Mouse (Mus musculus): ENCODE measurements around the gene Cfap43. TPM values are rescaled to one million over a fixed set of nuclear protein-coding genes. Genes with fewer than 3 reads are reported as not detected.

Cfap43 gene
- polyA plus RNA-seq, 1 experiment from 2014 or later, result 0.97 TPM

GRCm38 (mm10) chr19:47900558-47900957, 18.5 kb downstream of the Cfap43 start:
- H3K4me1 ChIP-seq (ENCODE audit: control insufficient read depth, insufficient read depth, low read length), result peaks cover 4% of the 10 kb centered on the region; the same call in 1 of the 2 replicates
- H3K4me3 ChIP-seq (ENCODE audit: low read depth, low read length), result no peak overlapping the region
- peaks cover 12% of the 10 kb centered on the region for H3K36me3 ChIP-seq (ENCODE audit: control insufficient read depth, insufficient read depth, low read length)
- no peak overlapping the region for H3K9ac ChIP-seq (replicated peaks; ENCODE audit: low read depth, low read length)
- H3K4me2 ChIP-seq (replicated peaks; ENCODE audit: low read depth, low read length), result no peak overlapping the region
- H3K27ac ChIP-seq (ENCODE audit: low read length), result no peak overlapping the region
- H3K27me3 ChIP-seq (ENCODE audit: control insufficient read depth, insufficient read depth, low read length), result no peaks in the 10 kb centered on the region
- 79% methylated on average over 10 of the region's 10 CpGs for WGBS
- H3K9me3 ChIP-seq (ENCODE audit: control insufficient read depth, low read depth, low read length), result no peaks in the 10 kb centered on the region
- no peak for ATAC-seq (ENCODE audit: insufficient number of reproducible peaks, insufficient read depth, low FRiP score, low read depth)

DNA sequence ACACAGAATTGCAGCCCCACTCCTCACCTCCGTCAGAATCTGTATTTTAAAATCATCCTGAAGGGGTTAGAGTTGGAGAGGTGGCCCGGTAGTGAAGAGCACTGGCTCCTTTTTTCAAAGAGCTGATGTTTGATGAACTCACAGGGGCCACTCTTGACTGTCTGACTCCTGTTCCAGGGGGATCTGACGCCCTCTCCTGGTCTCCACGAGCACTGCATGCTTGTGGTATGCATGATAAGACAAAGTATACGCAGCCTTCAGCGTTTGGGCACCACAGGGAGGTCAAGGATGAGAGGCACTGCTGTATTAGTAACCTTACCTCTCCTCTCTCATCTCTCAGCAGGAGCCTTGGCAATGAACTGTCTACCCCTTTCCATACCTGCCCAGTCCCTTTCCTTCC, 19.1 kb downstream of the Cfap43 start:
- Histone ChIP-seq H3K9ac (replicated peaks; ENCODE audit: low read depth, low read length) (no peak overlapping the region), H3K27me3 (ENCODE audit: control insufficient read depth, insufficient read depth, low read length) (no peaks in the 10 kb centered on the region), H3K9me3 (ENCODE audit: control insufficient read depth, low read depth, low read length) (no peaks in the 10 kb centered on the region), H3K36me3 (ENCODE audit: control insufficient read depth, insufficient read depth, low read length) (peaks cover 18% of the 10 kb centered on the region), H3K4me3 (ENCODE audit: low read depth, low read length) (no peak overlapping the region), H3K27ac (ENCODE audit: low read length) (no peak overlapping the region), H3K4me1 (ENCODE audit: control insufficient read depth, insufficient read depth, low read length) (peaks cover 4% of the 10 kb centered on the region; the same call in 1 of the 2 replicates), H3K4me2 (replicated peaks; ENCODE audit: low read depth, low read length) (no peak overlapping the region)
- ATAC-seq (ENCODE audit: insufficient number of reproducible peaks, insufficient read depth, low FRiP score, low read depth), result no peak
- WGBS, result 63% methylated on average over 6 of the region's 6 CpGs

- no peaks in the 10 kb centered on the region for H3K27me3 ChIP-seq (ENCODE audit: control insufficient read depth, insufficient read depth, low read length)
- H3K27ac ChIP-seq (ENCODE audit: low read length), result no peak overlapping the region
- peaks cover 24% of the 10 kb centered on the region for H3K36me3 ChIP-seq (ENCODE audit: control insufficient read depth, insufficient read depth, low read length)
- H3K9ac ChIP-seq (replicated peaks; ENCODE audit: low read depth, low read length), result no peak overlapping the region
- ATAC-seq (ENCODE audit: insufficient number of reproducible peaks, insufficient read depth, low FRiP score, low read depth), result no peak
- peaks cover 4% of the 10 kb centered on the region; the same call in 1 of the 2 replicates for H3K4me1 ChIP-seq (ENCODE audit: control insufficient read depth, insufficient read depth, low read length)
- no peak overlapping the region for H3K4me2 ChIP-seq (replicated peaks; ENCODE audit: low read depth, low read length)
- no peaks in the 10 kb centered on the region for H3K9me3 ChIP-seq (ENCODE audit: control insufficient read depth, low read depth, low read length)
- no peak overlapping the region for H3K4me3 ChIP-seq (ENCODE audit: low read depth, low read length)
- 88% methylated on average over 8 of the region's 8 CpGs for WGBS
These were observed 20.5 kb downstream of the Cfap43 start for GRCm38 (mm10) chr19:47898472-47899079.

DNA sequence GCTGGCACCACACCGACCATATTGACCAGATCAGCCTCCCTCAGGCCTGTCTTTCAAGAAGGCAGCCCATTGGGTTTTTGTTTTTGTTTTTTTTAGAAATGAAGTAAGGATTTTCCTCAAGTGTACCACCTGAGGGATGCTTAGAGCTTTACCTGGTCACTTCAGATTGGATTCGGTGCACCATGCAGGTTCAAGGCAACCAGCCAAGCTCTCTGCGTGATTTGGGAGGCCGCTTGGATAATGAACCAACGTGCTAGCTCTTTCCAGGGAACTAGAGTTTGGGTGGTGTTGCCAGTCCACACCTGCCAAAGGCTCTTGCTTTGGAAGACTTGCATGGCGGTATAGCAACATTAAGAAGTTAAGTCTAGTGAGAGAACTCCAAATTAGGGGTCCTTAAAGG, 26.0 kb downstream of the Cfap43 start:
- Histone ChIP-seq H3K9me3 (ENCODE audit: control insufficient read depth, low read depth, low read length) (no peaks in the 10 kb centered on the region), H3K27ac (ENCODE audit: low read length) (no peak overlapping the region), H3K4me2 (replicated peaks; ENCODE audit: low read depth, low read length) (no peak overlapping the region), H3K4me1 (ENCODE audit: control insufficient read depth, insufficient read depth, low read length) (peaks cover 26% of the 10 kb centered on the region; the same call in 1 of the 2 replicates), H3K4me3 (ENCODE audit: low read depth, low read length) (no peak overlapping the region), H3K27me3 (ENCODE audit: control insufficient read depth, insufficient read depth, low read length) (no peaks in the 10 kb centered on the region), H3K36me3 (ENCODE audit: control insufficient read depth, insufficient read depth, low read length) (peaks cover 29% of the 10 kb centered on the region), H3K9ac (replicated peaks; ENCODE audit: low read depth, low read length) (no peak overlapping the region)
- ATAC-seq (ENCODE audit: insufficient number of reproducible peaks, insufficient read depth, low FRiP score, low read depth), result no peak
- 91% methylated on average over 6 of the region's 6 CpGs for WGBS

DNA sequence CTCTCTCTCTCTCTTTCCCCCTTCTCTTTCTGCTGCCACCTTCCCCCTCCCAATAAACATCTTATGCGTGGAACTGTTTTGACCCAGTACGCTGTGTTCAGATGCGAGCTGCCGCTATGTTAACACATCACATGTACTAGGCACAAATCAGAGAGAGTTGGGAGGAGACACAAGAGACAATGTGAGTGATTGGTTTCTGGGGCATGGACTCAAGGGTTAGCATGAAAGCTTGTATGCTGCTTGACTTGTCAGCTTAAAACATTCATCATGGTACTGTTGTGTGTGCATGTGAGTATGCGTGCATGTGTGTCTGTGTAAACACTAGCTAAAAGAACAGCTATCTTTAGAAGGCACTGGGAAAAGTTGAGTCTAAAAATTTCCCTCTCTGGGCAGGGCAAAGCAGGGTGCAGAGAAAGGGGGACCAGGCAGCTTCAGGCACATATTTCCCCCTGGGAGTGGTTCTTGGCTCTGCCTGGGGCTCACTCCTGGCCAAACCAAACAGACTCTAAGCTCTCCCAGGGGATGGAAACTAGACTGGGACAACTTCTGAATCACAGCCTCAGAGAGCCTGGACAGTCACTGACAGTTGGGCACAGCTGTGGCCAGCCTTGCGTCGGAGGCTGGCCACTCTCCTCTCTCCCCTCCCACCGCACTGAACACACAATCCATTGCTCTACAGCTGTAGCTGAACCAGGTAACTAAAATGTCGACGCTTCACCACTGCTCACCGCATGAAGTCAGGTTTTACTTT, 27.4 kb downstream of the Cfap43 start:
- H3K4me1 ChIP-seq (ENCODE audit: control insufficient read depth, insufficient read depth, low read length), result peaks cover 28% of the 10 kb centered on the region; the same call in 1 of the 2 replicates
- no peaks in the 10 kb centered on the region for H3K9me3 ChIP-seq (ENCODE audit: control insufficient read depth, low read depth, low read length)
- no peak overlapping the region for H3K9ac ChIP-seq (replicated peaks; ENCODE audit: low read depth, low read length)
- WGBS, result 52% methylated on average over 11 of the region's 11 CpGs
- H3K4me3 ChIP-seq (ENCODE audit: low read depth, low read length), result no peak overlapping the region
- ATAC-seq (ENCODE audit: insufficient number of reproducible peaks, insufficient read depth, low FRiP score, low read depth), result no peak
- H3K4me2 ChIP-seq (replicated peaks; ENCODE audit: low read depth, low read length), result no peak overlapping the region
- no peaks in the 10 kb centered on the region for H3K27me3 ChIP-seq (ENCODE audit: control insufficient read depth, insufficient read depth, low read length)
- peaks cover 25% of the 10 kb centered on the region for H3K36me3 ChIP-seq (ENCODE audit: control insufficient read depth, insufficient read depth, low read length)
- H3K27ac ChIP-seq (ENCODE audit: low read length), result peak overlapping the region; percentile 64; the same call in 1 of the 2 replicates

DNA sequence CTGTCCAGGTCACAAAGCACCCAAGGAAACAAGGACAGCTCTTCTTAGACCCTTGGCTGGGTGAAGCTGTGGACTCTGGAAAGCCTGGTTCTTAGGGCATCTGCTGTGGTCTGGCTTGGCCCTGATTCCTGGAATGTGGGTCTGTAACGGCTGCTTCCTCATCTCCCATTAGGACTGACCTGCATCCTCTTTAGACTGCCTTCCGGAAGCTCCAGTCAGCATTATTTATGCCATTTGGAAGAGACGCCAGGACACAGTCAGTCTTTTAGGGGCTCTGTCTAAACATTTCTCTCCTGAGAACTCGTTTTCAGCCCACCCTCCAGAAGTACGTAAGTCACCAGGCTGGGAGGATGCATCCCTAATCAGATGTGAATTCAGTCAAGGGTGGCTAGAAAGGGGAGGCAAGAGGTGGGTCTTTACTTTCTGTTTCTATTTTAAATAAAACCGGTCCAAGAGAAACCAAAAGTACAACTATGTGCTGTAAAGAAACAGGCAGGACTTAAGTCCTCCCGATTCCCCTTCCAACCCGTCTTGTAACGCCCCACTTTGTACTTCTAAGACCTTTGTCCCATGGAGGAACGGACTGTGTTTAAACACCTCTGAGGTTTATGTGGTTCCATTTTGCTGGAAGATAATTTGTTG, 28.5 kb downstream of the Cfap43 start:
- peaks cover 17% of the 10 kb centered on the region for H3K36me3 ChIP-seq (ENCODE audit: control insufficient read depth, insufficient read depth, low read length)
- H3K27me3 ChIP-seq (ENCODE audit: control insufficient read depth, insufficient read depth, low read length), result no peaks in the 10 kb centered on the region
- H3K27ac ChIP-seq (ENCODE audit: low read length), result peak overlapping the region; percentile 64
- no peak for ATAC-seq (ENCODE audit: insufficient number of reproducible peaks, insufficient read depth, low FRiP score, low read depth)
- no peak overlapping the region for H3K9ac ChIP-seq (replicated peaks; ENCODE audit: low read depth, low read length)
- peaks cover 33% of the 10 kb centered on the region; the same call in 1 of the 2 replicates for H3K4me1 ChIP-seq (ENCODE audit: control insufficient read depth, insufficient read depth, low read length)
- 42% methylated on average over 10 of the region's 10 CpGs for WGBS
- H3K4me2 ChIP-seq (replicated peaks; ENCODE audit: low read depth, low read length), result peak overlapping the region; percentile 3; the same call in 1 of the 2 replicates
- no peaks in the 10 kb centered on the region for H3K9me3 ChIP-seq (ENCODE audit: control insufficient read depth, low read depth, low read length)
- no peak overlapping the region for H3K4me3 ChIP-seq (ENCODE audit: low read depth, low read length)

DNA sequence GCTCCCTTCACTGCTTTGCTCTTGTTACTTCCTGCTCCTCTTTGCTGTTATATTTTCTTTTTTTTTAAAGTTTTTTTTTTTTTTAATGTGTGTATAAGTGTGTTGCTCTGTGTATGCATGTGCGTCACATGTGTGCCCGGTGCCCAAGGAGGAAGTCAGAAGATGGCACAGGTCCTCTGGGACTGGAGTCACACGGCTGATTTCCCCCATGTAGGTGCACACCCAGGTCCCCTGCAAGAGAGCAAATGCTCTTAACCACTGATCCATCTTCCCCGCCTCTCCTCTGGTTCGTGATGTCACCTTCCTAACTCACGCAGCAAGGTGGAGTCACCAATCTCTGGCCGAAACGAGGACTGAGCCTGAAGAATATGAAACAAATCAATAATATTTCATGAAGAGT, 31.1 kb downstream of the Cfap43 start:
- Histone ChIP-seq H3K27me3 (ENCODE audit: control insufficient read depth, insufficient read depth, low read length) (no peaks in the 10 kb centered on the region), H3K9ac (replicated peaks; ENCODE audit: low read depth, low read length) (no peak overlapping the region), H3K4me3 (ENCODE audit: low read depth, low read length) (no peak overlapping the region), H3K4me2 (replicated peaks; ENCODE audit: low read depth, low read length) (no peak overlapping the region), H3K9me3 (ENCODE audit: control insufficient read depth, low read depth, low read length) (no peaks in the 10 kb centered on the region), H3K27ac (ENCODE audit: low read length) (no peak overlapping the region), H3K4me1 (ENCODE audit: control insufficient read depth, insufficient read depth, low read length) (peaks cover 33% of the 10 kb centered on the region; the same call in 1 of the 2 replicates), H3K36me3 (ENCODE audit: control insufficient read depth, insufficient read depth, low read length) (no peaks in the 10 kb centered on the region)
- 90% methylated on average over 8 of the region's 8 CpGs for WGBS
- no peak for ATAC-seq (ENCODE audit: insufficient number of reproducible peaks, insufficient read depth, low FRiP score, low read depth)

GRCm38 (mm10) chr19:47887417-47887816, 31.7 kb downstream of the Cfap43 start:
- no peak overlapping the region for H3K4me3 ChIP-seq (ENCODE audit: low read depth, low read length)
- H3K27ac ChIP-seq (ENCODE audit: low read length), result no peak overlapping the region

More at GRCm38 (mm10) chr19:47887417-47887816, 31.7 kb downstream of the Cfap43 start:
- WGBS, result 89% methylated on average over 10 of the region's 10 CpGs
- H3K9ac ChIP-seq (replicated peaks; ENCODE audit: low read depth, low read length), result no peak overlapping the region
- ATAC-seq (ENCODE audit: insufficient number of reproducible peaks, insufficient read depth, low FRiP score, low read depth), result no peak
- H3K36me3 ChIP-seq (ENCODE audit: control insufficient read depth, insufficient read depth, low read length), result no peaks in the 10 kb centered on the region
- no peaks in the 10 kb centered on the region for H3K9me3 ChIP-seq (ENCODE audit: control insufficient read depth, low read depth, low read length)
- H3K4me2 ChIP-seq (replicated peaks; ENCODE audit: low read depth, low read length), result no peak overlapping the region
- peaks cover 32% of the 10 kb centered on the region; the same call in 1 of the 2 replicates for H3K4me1 ChIP-seq (ENCODE audit: control insufficient read depth, insufficient read depth, low read length)
- no peaks in the 10 kb centered on the region for H3K27me3 ChIP-seq (ENCODE audit: control insufficient read depth, insufficient read depth, low read length)

Measured in stomach, embryonic 14.5 days (tissue).